Mouse (Mus musculus) liver, embryonic 14.5 days (tissue): ENCODE measurements around the gene Lamtor4. TPM values are rescaled to one million over a fixed set of nuclear protein-coding genes. Genes with fewer than 3 reads are reported as not detected.

Source experiments
- ATAC-seq: fragments of 200-750 bp; cut with Nextera tagmentation; 2 replicates; pipeline ENCODE4 v1.8.0; 2017; ENCODE audit warnings: moderate number of reproducible peaks, mild to moderate bottlenecking, moderate library complexity; ENCODE audit not compliant: insufficient read depth
- DNase-seq, 3 experiments: peaks; one replicate each; pipeline ENCODE4 v3.0.0-alpha.2; 2012 to 2013; ENCODE audit warnings: low read depth in 3 of 3, low spot score in 3 of 3
- H3K27ac ChIP-seq: fragments of 300-500 bp; sonication (generic); 2 replicates; pipeline ENCODE4 v1.5.1; 2014; ENCODE audit warnings: moderate library complexity, mild to moderate bottlenecking, control low read depth, inconsistent platforms
- H3K27me3 ChIP-seq: fragments of 300-500 bp; sonication (generic); 2 replicates; pipeline ENCODE4 v1.6.1; 2014; ENCODE audit warnings: mild to moderate bottlenecking, low read length, moderate library complexity; ENCODE audit not compliant: control insufficient read depth, insufficient read depth
- H3K36me3 ChIP-seq: fragments of 300-500 bp; sonication (generic); replicated peaks from 2 replicates; pipeline ENCODE4 v1.6.1; 2014; ENCODE audit warnings: low read depth; ENCODE audit not compliant: control insufficient read depth, insufficient read depth
- H3K4me1 ChIP-seq, 2 experiments: fragments of 200-500 bp in 1 of 2; fragments of 300-500 bp in 1 of 2; sonication (generic) in 1 of 2; replicated peaks; 2 replicates each; pipeline ENCODE4 v1.6.1; 2012 to 2014; ENCODE audit warnings: antibody characterized with exemption in 1 of 2, inconsistent platforms in 1 of 2, low read length in 1 of 2; ENCODE audit not compliant: control insufficient read depth in 2 of 2, insufficient read depth in 2 of 2
- H3K4me2 ChIP-seq: fragments of 300-500 bp; sonication (generic); 2 replicates; pipeline ENCODE4 v1.6.1; 2014; ENCODE audit warnings: low read depth, mild to moderate bottlenecking, control low read depth, moderate library complexity
- H3K4me3 ChIP-seq, 2 experiments: fragments of 200-500 bp in 1 of 2; fragments of 300-500 bp in 1 of 2; sonication (generic) in 1 of 2; 2 replicates each; pipeline ENCODE4 v1.5.1; 2012 to 2014; ENCODE audit warnings: low read depth in 2 of 2, low read length in 2 of 2, mild to moderate bottlenecking in 2 of 2, control low read depth in 1 of 2, inconsistent platforms in 1 of 2, moderate library complexity in 1 of 2; ENCODE audit not compliant: insufficient read depth in 1 of 2
- H3K9ac ChIP-seq: fragments of 300-500 bp; sonication (generic); replicated peaks from 2 replicates; pipeline ENCODE4 v1.6.1; 2014; ENCODE audit warnings: mild to moderate bottlenecking, control low read depth, moderate library complexity
- H3K9me3 ChIP-seq: fragments of 300-500 bp; sonication (generic); 2 replicates; pipeline ENCODE4 v1.6.1; 2016; ENCODE audit warnings: low read length, mixed read lengths; ENCODE audit not compliant: control insufficient read depth
- CTCF ChIP-seq: IDR thresholded peaks from 2 replicates; pipeline ENCODE4 v1.5.1; 2016; ENCODE audit warnings: antibody characterized with exemption, low read depth, control low read depth
- EP300 ChIP-seq: IDR thresholded peaks from 2 replicates; pipeline ENCODE4 v1.6.1; 2016; ENCODE audit warnings: antibody characterized with exemption, low read depth
- WGBS: fragments of 180-500 bp; shearing (Covaris S2); extraction: QIAGEN DNeasy Blood & Tissue Kit; methylation state at CpG from one replicate; pipeline ENCODE4 v1.1.7; 2014; ENCODE audit not compliant: insufficient replicate concordance; 5-methylcytosine and 5-hydroxymethylcytosine counted together
- polyA plus RNA-seq, 2 experiments: library from polyadenylated mRNA; depleted of rRNA in 1 of 2; stranded (reverse) in 1 of 2; unstranded in 1 of 2; fragments of >200 nt; fragmentation: Nextera tagmentation in 1 of 2; extraction: Ambion mirVana in 1 of 2; gene quantifications; 2 replicates each; pipeline versions ENCODE4 v1.2.1 to v1.2.3; 2012 to 2014

Lamtor4 gene
- polyA plus RNA-seq, 2 experiments: 35.6 to 36.3 TPM

DNA sequence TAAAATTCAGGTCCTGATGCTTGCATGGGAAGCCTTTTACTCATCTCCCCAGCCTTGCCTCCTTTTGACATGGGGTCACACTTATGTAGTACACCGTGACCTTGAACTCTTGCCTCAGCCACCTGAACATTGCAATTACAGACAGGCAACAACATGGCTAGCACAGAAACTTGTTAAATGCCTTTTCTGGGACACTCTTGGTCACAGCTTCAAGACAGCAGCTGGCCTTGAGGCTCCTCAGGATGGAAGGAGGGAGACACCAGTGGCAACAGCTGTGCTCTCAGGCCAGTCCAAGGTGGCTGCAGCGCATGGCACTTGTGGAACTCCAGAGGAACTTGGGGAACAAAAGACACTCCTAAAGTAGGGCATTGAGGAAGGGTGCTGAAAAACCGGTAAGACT is 11.8 kb downstream of the Lamtor4 start:
- Histone ChIP-seq H3K9ac (no peak overlapping the region), H3K4me1 (peaks cover 0 to 16% of the 10 kb centered on the region in 2 experiments; a peak in 3 of 4 replicates), H3K27ac (no peak overlapping the region), H3K27me3 (peaks cover 1% of the 10 kb centered on the region; the same call in 1 of the 2 replicates), H3K4me3 (no peak overlapping the region), H3K36me3 (no peaks in the 10 kb centered on the region; the same call in 1 of the 2 replicates), H3K9me3 (no peaks in the 10 kb centered on the region), H3K4me2 (no peak overlapping the region)
- no peak for DNase-seq
- TF ChIP-seq EP300 (no peak), CTCF (no peak)
- no peak for ATAC-seq
- 78% methylated on average over 3 of the region's 3 CpGs for WGBS

DNA sequence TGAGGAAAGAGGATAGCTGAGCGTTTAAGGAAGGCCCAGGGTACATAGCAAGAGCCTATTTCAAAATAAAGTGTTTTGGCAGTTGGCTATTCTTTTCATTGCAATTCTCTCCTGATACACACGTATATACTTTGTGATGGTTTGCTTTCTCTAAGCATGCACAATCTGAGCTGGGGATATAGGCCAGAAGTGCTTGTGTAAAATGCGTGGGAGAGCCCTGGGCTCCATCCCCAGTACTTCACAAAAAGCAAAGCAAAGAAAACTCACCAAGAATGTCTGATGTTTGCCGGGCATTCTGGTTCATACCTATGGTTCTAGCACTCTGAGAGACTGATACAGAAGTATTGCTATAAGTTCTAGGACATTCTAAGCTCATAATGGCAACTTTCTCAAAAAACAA is 13.7 kb downstream of the Lamtor4 start:
- Histone ChIP-seq H3K4me2 (no peak overlapping the region), H3K4me1 (peaks cover 0 to 6% of the 10 kb centered on the region in 2 experiments; a peak in 3 of 4 replicates), H3K27me3 (peaks cover 17% of the 10 kb centered on the region), H3K4me3 (no peak overlapping the region), H3K27ac (no peak overlapping the region), H3K36me3 (no peaks in the 10 kb centered on the region), H3K9ac (no peak overlapping the region), H3K9me3 (no peaks in the 10 kb centered on the region)
- TF ChIP-seq CTCF (no peak), EP300 (no peak)
- no peak for ATAC-seq
- no peak for DNase-seq
- 51% methylated on average over 4 of the region's 4 CpGs for WGBS

- Histone ChIP-seq H3K4me2 (no peak overlapping the region), H3K36me3 (no peaks in the 10 kb centered on the region), H3K4me3 (no peak overlapping the region), H3K9me3 (no peaks in the 10 kb centered on the region), H3K4me1 (no peaks in the 10 kb centered on the region), H3K27ac (no peak overlapping the region), H3K27me3 (peaks cover 17% of the 10 kb centered on the region), H3K9ac (no peak overlapping the region)
- ATAC-seq (no peak), DNase-seq (no peak)
- 37% methylated on average over 3 of the region's 3 CpGs for WGBS
- TF ChIP-seq EP300: no peak
- TF ChIP-seq CTCF: no peak
Observed at GRCm38 (mm10) chr5:138271232-138271631, 15.9 kb downstream of the Lamtor4 start.

GRCm38 (mm10) chr5:138272409-138272923 is 17.2 kb downstream of the Lamtor4 start, which contains the start of gene Gal3st4:
Gene Gal3st4, minus strand, starts transcription at chr5:138272840.
- Histone ChIP-seq H3K4me1 (no peaks in the 10 kb centered on the region), H3K36me3 (no peaks in the 10 kb centered on the region), H3K4me3 (no peak within 1 kb of the TSS), H3K4me2 (no peak within 1 kb of the TSS), H3K9me3 (no peaks in the 10 kb centered on the region), H3K27ac (no peak within 1 kb of the TSS), H3K9ac (no peak within 1 kb of the TSS), H3K27me3 (peaks cover 17% of the 10 kb centered on the region)
- 18% methylated on average over 12 of the region's 12 CpGs for WGBS
- TF ChIP-seq CTCF (no peak), EP300 (no peak)
- ATAC-seq (no peak), DNase-seq (no peak)

GRCm38 (mm10) chr5:138274186-138274585 is 18.9 kb downstream of the Lamtor4 start:
- Histone ChIP-seq H3K27me3 (peaks cover 17% of the 10 kb centered on the region), H3K4me1 (no peaks in the 10 kb centered on the region), H3K36me3 (no peaks in the 10 kb centered on the region), H3K9me3 (no peaks in the 10 kb centered on the region), H3K9ac (no peak overlapping the region), H3K27ac (no peak overlapping the region), H3K4me3 (no peak overlapping the region), H3K4me2 (no peak overlapping the region)
- 59% methylated on average over 8 of the region's 8 CpGs for WGBS
- TF ChIP-seq CTCF: no peak
- no peak for TF ChIP-seq EP300
- ATAC-seq: no peak
- DNase-seq: no peak
